Mouse (Mus musculus) liver, embryonic 16.5 days (tissue): ENCODE data around the gene Togaram2. TPM values are rescaled to one million over a fixed set of nuclear protein-coding genes. Genes with fewer than 3 reads are reported as not detected.

Experiments
- ATAC-seq: fragments of 200-750 bp; cut with Nextera tagmentation; 2 replicates; pipeline ENCODE4 v1.8.0; 2017; ENCODE audit warnings: low read depth, mild to moderate bottlenecking, moderate number of reproducible peaks, moderate library complexity
- H3K27ac ChIP-seq: fragments of 300-500 bp; sonication (generic); 2 replicates; pipeline ENCODE4 v1.5.1; 2014; ENCODE audit warnings: mild to moderate bottlenecking, low read length
- H3K27me3 ChIP-seq: fragments of 300-500 bp; sonication (generic); 2 replicates; pipeline ENCODE4 v1.6.1; 2014; ENCODE audit warnings: low read depth, low read length, mixed read lengths; ENCODE audit not compliant: control insufficient read depth, insufficient read depth
- H3K36me3 ChIP-seq: fragments of 300-500 bp; sonication (generic); 2 replicates; pipeline ENCODE4 v1.6.1; 2014; ENCODE audit warnings: mild to moderate bottlenecking; ENCODE audit not compliant: control insufficient read depth, insufficient read depth
- H3K4me1 ChIP-seq: fragments of 300-500 bp; sonication (generic); 2 replicates; pipeline ENCODE4 v1.6.1; 2014; ENCODE audit warnings: low read depth, low read length, mixed read lengths; ENCODE audit not compliant: control insufficient read depth
- H3K4me2 ChIP-seq: fragments of 300-500 bp; sonication (generic); 2 replicates; pipeline ENCODE4 v1.6.1; 2014; ENCODE audit warnings: low read depth, low read length, mixed read lengths
- H3K4me3 ChIP-seq: fragments of 300-500 bp; sonication (generic); 2 replicates; pipeline ENCODE4 v1.5.1; 2014; ENCODE audit warnings: low read depth, mild to moderate bottlenecking, low read length
- H3K9ac ChIP-seq: fragments of 300-500 bp; sonication (generic); 2 replicates; pipeline ENCODE4 v1.6.1; 2014; ENCODE audit warnings: low read depth, low read length
- H3K9me3 ChIP-seq: fragments of 300-500 bp; sonication (generic); replicated peaks from 2 replicates; pipeline ENCODE4 v1.6.1; 2016; ENCODE audit warnings: low read length; ENCODE audit not compliant: control insufficient read depth
- WGBS: fragments of 180-500 bp; shearing (Covaris S2); extraction: QIAGEN DNeasy Blood & Tissue Kit; methylation state at CpG from one replicate; pipeline ENCODE4 v1.1.7; 2014; ENCODE audit not compliant: insufficient replicate concordance; 5-methylcytosine and 5-hydroxymethylcytosine counted together
- polyA plus RNA-seq: library from polyadenylated mRNA; unstranded; fragments of >200 nt; fragmentation: Nextera tagmentation; extraction: Ambion mirVana; gene quantifications from 2 replicates; pipeline ENCODE4 v1.2.1, GENCODE M21; 2015

The Togaram2 gene
- polyA plus RNA-seq, 1 experiment from 2014 or later = not detected

DNA sequence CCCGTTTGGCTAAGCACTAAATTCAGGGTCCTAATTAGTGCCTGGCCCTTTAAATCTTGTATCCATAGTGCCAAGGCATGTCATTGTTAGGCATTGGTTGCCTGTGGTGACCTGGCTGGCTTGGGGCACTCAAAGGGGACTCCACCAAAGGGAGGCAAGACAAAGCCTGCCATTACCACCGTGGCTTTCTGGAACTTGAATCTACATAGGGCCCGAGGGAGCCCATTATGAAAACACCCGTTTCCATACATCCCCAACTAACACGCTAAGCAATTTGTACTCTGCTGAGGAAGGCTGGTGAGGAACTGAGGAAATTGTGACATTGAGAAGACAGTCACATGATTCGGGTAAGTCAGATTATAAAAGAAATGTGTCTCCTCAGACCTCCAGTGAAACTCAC lies 96.5 kb downstream of the Togaram2 start:
- Histone ChIP-seq H3K9ac (no peak overlapping the region), H3K4me1 (no peaks in the 10 kb centered on the region), H3K4me3 (no peak overlapping the region), H3K9me3 (no peaks in the 10 kb centered on the region), H3K4me2 (no peak overlapping the region), H3K36me3 (no peaks in the 10 kb centered on the region), H3K27me3 (no peaks in the 10 kb centered on the region), H3K27ac (no peak overlapping the region)
- ATAC-seq = no peak
- WGBS = 50% methylated on average over 6 of the region's 6 CpGs

DNA sequence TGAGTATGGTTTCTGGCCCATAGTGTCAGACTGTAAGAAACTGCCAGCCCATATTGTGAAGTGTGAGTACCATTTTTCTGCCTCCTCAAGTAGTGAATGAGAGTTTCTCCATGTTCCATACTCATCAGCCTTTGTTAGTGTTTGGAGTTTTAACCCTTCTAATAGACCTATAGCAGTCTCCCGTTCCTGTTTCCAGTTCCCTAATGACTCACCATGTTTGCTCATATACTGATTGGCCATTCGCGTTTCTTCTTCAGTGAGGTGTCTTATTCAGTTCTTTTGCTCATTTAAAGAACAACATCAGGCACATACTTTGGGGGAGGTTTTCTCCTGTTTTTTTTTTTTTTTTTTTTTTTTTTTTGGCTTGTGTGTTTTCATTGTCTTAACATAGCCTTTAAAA lies 97.6 kb downstream of the Togaram2 start:
- Histone ChIP-seq H3K9ac (no peak overlapping the region), H3K27ac (no peak overlapping the region), H3K4me2 (no peak overlapping the region), H3K4me3 (no peak overlapping the region), H3K27me3 (no peaks in the 10 kb centered on the region), H3K36me3 (no peaks in the 10 kb centered on the region), H3K4me1 (no peaks in the 10 kb centered on the region), H3K9me3 (no peaks in the 10 kb centered on the region)
- 70% methylated on average over 3 of the region's 3 CpGs for WGBS
- ATAC-seq = no peak

- ATAC-seq = no peak
- Histone ChIP-seq H3K36me3 (no peaks in the 10 kb centered on the region), H3K9me3 (no peaks in the 10 kb centered on the region), H3K27me3 (no peaks in the 10 kb centered on the region), H3K4me2 (no peak overlapping the region), H3K27ac (no peak overlapping the region), H3K9ac (no peak overlapping the region), H3K4me3 (no peak overlapping the region), H3K4me1 (no peaks in the 10 kb centered on the region)
- 56% methylated on average over 4 of the region's 4 CpGs for WGBS
Measured at GRCm38 (mm10) chr17:71774173-71774572, 101.1 kb downstream of the Togaram2 start.

- H3K4me3 ChIP-seq = no peak overlapping the region
- no peaks in the 10 kb centered on the region for H3K27me3 ChIP-seq
- H3K36me3 ChIP-seq = no peaks in the 10 kb centered on the region
- 55% methylated on average over 4 of the region's 4 CpGs for WGBS
- H3K4me2 ChIP-seq = no peak overlapping the region
- H3K4me1 ChIP-seq = no peaks in the 10 kb centered on the region
- no peak overlapping the region for H3K9ac ChIP-seq
- ATAC-seq = no peak
- no peak overlapping the region for H3K27ac ChIP-seq
- H3K9me3 ChIP-seq = no peaks in the 10 kb centered on the region
Measured at GRCm38 (mm10) chr17:71775279-71775678, 102.2 kb downstream of the Togaram2 start.

- no peaks in the 10 kb centered on the region for H3K36me3 ChIP-seq
- H3K27me3 ChIP-seq = peaks cover 22% of the 10 kb centered on the region
- H3K4me3 ChIP-seq = no peak overlapping the region
- H3K9me3 ChIP-seq = no peaks in the 10 kb centered on the region
- no peaks in the 10 kb centered on the region for H3K4me1 ChIP-seq
- WGBS = 61% methylated on average over 3 of the region's 3 CpGs
- H3K9ac ChIP-seq = no peak overlapping the region
- no peak overlapping the region for H3K4me2 ChIP-seq
- no peak overlapping the region for H3K27ac ChIP-seq
- ATAC-seq = no peak
Measured at GRCm38 (mm10) chr17:71778696-71779095, 105.6 kb downstream of the Togaram2 start.

Other genes starting within 250 kb of the Togaram2 start
- gene Gm4707, start 213.3 kb upstream of the Togaram2 start, polyA plus RNA-seq = 1.1 and 1.3 TPM in 2 replicates
- 24.6 and 25.5 TPM in 2 replicates for gene Smchd1, start 197.9 kb upstream of the Togaram2 start, polyA plus RNA-seq
- gene Ndc80, start 146.4 kb upstream of the Togaram2 start, polyA plus RNA-seq = 30.2 and 32.5 TPM in 2 replicates
- 0.15 and 0.19 TPM in 2 replicates for gene Spdya, start 121.2 kb upstream of the Togaram2 start, polyA plus RNA-seq
- gene Wdr43, start 57.4 kb upstream of the Togaram2 start, polyA plus RNA-seq = 26.0 and 26.6 TPM in 2 replicates
- 0.01 and 0.02 TPM in 2 replicates for gene Pcare, start 79.6 kb downstream of the Togaram2 start, polyA plus RNA-seq
- gene Clip4, start 95.2 kb downstream of the Togaram2 start, polyA plus RNA-seq = 0.19 and 0.28 TPM in 2 replicates